Mouse (Mus musculus): ENCODE measurements around the gene Atp6v1c2. TPM values are rescaled to one million over a fixed set of nuclear protein-coding genes. Genes with fewer than 3 reads are reported as not detected.
A peak's percentile ranks its signal among the peaks of the same experiment; 100 is the strongest.

Gene Atp6v1c2
- total and polyA plus RNA-seq, 2 experiments from 2014 or later: 0.52 to 1.1 TPM

- no peak overlapping the region for H3K9ac ChIP-seq (replicated peaks; ENCODE audit: low read length)
- H3K9me3 ChIP-seq (ENCODE audit: low read length): no peaks in the 10 kb centered on the region
- WGBS: 83% methylated on average over 8 of the region's 8 CpGs
- TF ChIP-seq CTCF (IDR thresholded peaks at IDR 0.05; ENCODE audit: low read depth): no peak
- no peaks in the 10 kb centered on the region for H3K27me3 ChIP-seq (ENCODE audit: insufficient read depth, low read length)
- H3K4me3 ChIP-seq (ENCODE audit: low read length): no peak overlapping the region
- no peak overlapping the region for H3K27ac ChIP-seq
- DNase-seq (ENCODE audit: low spot score) (no peak), ATAC-seq (no peak)
- H3K4me2 ChIP-seq (ENCODE audit: low read depth, low read length): no peak overlapping the region
- no peaks in the 10 kb centered on the region for H3K36me3 ChIP-seq (ENCODE audit: insufficient read depth, low read length)
- no peaks in the 10 kb centered on the region for H3K4me1 ChIP-seq (ENCODE audit: insufficient read depth, low read length)
Observed at GRCm38 (mm10) chr12:17250962-17251361, 78.2 kb downstream of the Atp6v1c2 start.

- no peak for DNase-seq (ENCODE audit: low spot score)
- no peaks in the 10 kb centered on the region for H3K27me3 ChIP-seq (ENCODE audit: insufficient read depth, low read length)
- no peak overlapping the region for H3K4me2 ChIP-seq (ENCODE audit: low read depth, low read length)
- no peaks in the 10 kb centered on the region for H3K9me3 ChIP-seq (ENCODE audit: low read length)
- H3K27ac ChIP-seq: no peak overlapping the region
- no peak overlapping the region for H3K9ac ChIP-seq (replicated peaks; ENCODE audit: low read length)
- no peaks in the 10 kb centered on the region for H3K36me3 ChIP-seq (ENCODE audit: insufficient read depth, low read length)
- ATAC-seq: no peak
- no peaks in the 10 kb centered on the region for H3K4me1 ChIP-seq (ENCODE audit: insufficient read depth, low read length)
- H3K4me3 ChIP-seq (ENCODE audit: low read length): no peak overlapping the region
- TF ChIP-seq CTCF (IDR thresholded peaks at IDR 0.05; ENCODE audit: low read depth): peak; percentile 30
Observed at GRCm38 (mm10) chr12:17242041-17242440, 87.1 kb downstream of the Atp6v1c2 start.

- Histone ChIP-seq H3K27me3 (ENCODE audit: insufficient read depth, low read length) (no peaks in the 10 kb centered on the region), H3K4me2 (ENCODE audit: low read depth, low read length) (no peak overlapping the region), H3K27ac (no peak overlapping the region), H3K4me3 (ENCODE audit: low read length) (no peak overlapping the region), H3K4me1 (ENCODE audit: insufficient read depth, low read length) (no peaks in the 10 kb centered on the region), H3K9ac (replicated peaks; ENCODE audit: low read length) (no peak overlapping the region), H3K9me3 (ENCODE audit: low read length) (no peaks in the 10 kb centered on the region), H3K36me3 (ENCODE audit: insufficient read depth, low read length) (no peaks in the 10 kb centered on the region)
- no peak for TF ChIP-seq CTCF (IDR thresholded peaks at IDR 0.05; ENCODE audit: low read depth)
- WGBS: 91% methylated on average over 9 of the region's 9 CpGs
- ATAC-seq: no peak
- no peak for DNase-seq (ENCODE audit: low spot score)
Observed at GRCm38 (mm10) chr12:17241614-17242013, 87.5 kb downstream of the Atp6v1c2 start.

GRCm38 (mm10) chr12:17241016-17241415, 88.1 kb downstream of the Atp6v1c2 start:
- Histone ChIP-seq H3K4me3 (ENCODE audit: low read length) (no peak overlapping the region), H3K27ac (no peak overlapping the region), H3K4me1 (ENCODE audit: insufficient read depth, low read length) (no peaks in the 10 kb centered on the region), H3K4me2 (ENCODE audit: low read depth, low read length) (no peak overlapping the region), H3K9ac (replicated peaks; ENCODE audit: low read length) (no peak overlapping the region), H3K27me3 (ENCODE audit: insufficient read depth, low read length) (no peaks in the 10 kb centered on the region), H3K9me3 (ENCODE audit: low read length) (no peaks in the 10 kb centered on the region), H3K36me3 (ENCODE audit: insufficient read depth, low read length) (no peaks in the 10 kb centered on the region)
- TF ChIP-seq CTCF (IDR thresholded peaks at IDR 0.05; ENCODE audit: low read depth): no peak
- 73% methylated on average over 2 of the region's 2 CpGs for WGBS
- no peak for ATAC-seq
- DNase-seq (ENCODE audit: low spot score): no peak

GRCm38 (mm10) chr12:17239428-17239688, 89.8 kb downstream of the Atp6v1c2 start:
- no peaks in the 10 kb centered on the region for H3K9me3 ChIP-seq (ENCODE audit: low read length)
- H3K9ac ChIP-seq (replicated peaks; ENCODE audit: low read length): no peak overlapping the region
- DNase-seq (ENCODE audit: low spot score) (no peak), ATAC-seq (no peak)
- no peak for TF ChIP-seq CTCF (IDR thresholded peaks at IDR 0.05; ENCODE audit: low read depth)
- H3K4me3 ChIP-seq (ENCODE audit: low read length): no peak overlapping the region
- no peaks in the 10 kb centered on the region for H3K4me1 ChIP-seq (ENCODE audit: insufficient read depth, low read length)
- H3K36me3 ChIP-seq (ENCODE audit: insufficient read depth, low read length): no peaks in the 10 kb centered on the region
- H3K27me3 ChIP-seq (ENCODE audit: insufficient read depth, low read length): no peaks in the 10 kb centered on the region
- H3K4me2 ChIP-seq (ENCODE audit: low read depth, low read length): no peak overlapping the region
- H3K27ac ChIP-seq: no peak overlapping the region

GRCm38 (mm10) chr12:17238588-17239427, 90.4 kb downstream of the Atp6v1c2 start:
- Histone ChIP-seq H3K27ac (no peak overlapping the region), H3K9me3 (ENCODE audit: low read length) (no peaks in the 10 kb centered on the region), H3K27me3 (ENCODE audit: insufficient read depth, low read length) (no peaks in the 10 kb centered on the region), H3K36me3 (ENCODE audit: insufficient read depth, low read length) (no peaks in the 10 kb centered on the region), H3K4me1 (ENCODE audit: insufficient read depth, low read length) (no peaks in the 10 kb centered on the region), H3K4me2 (ENCODE audit: low read depth, low read length) (no peak overlapping the region), H3K4me3 (ENCODE audit: low read length) (no peak overlapping the region), H3K9ac (replicated peaks; ENCODE audit: low read length) (no peak overlapping the region)
- peak; percentile 61 for ATAC-seq
- 48% methylated on average over 12 of the region's 12 CpGs for WGBS
- TF ChIP-seq CTCF (IDR thresholded peaks at IDR 0.05; ENCODE audit: low read depth): 0 out of 2 replicates have a peak, but pooled peaks have one; percentile 2
- peak; percentile 37 for DNase-seq (ENCODE audit: low spot score)

- Histone ChIP-seq H3K4me3 (ENCODE audit: low read length) (no peak overlapping the region), H3K36me3 (ENCODE audit: insufficient read depth, low read length) (no peaks in the 10 kb centered on the region), H3K27me3 (ENCODE audit: insufficient read depth, low read length) (no peaks in the 10 kb centered on the region), H3K4me2 (ENCODE audit: low read depth, low read length) (no peak overlapping the region), H3K4me1 (ENCODE audit: insufficient read depth, low read length) (no peaks in the 10 kb centered on the region), H3K9ac (replicated peaks; ENCODE audit: low read length) (no peak overlapping the region), H3K27ac (no peak overlapping the region), H3K9me3 (ENCODE audit: low read length) (no peaks in the 10 kb centered on the region)
- DNase-seq (ENCODE audit: low spot score) (no peak), ATAC-seq (peak; percentile 68)
- no peak for TF ChIP-seq CTCF (IDR thresholded peaks at IDR 0.05; ENCODE audit: low read depth)
- WGBS: 37% methylated on average over 11 of the region's 11 CpGs
Observed at GRCm38 (mm10) chr12:17235535-17236313, 93.4 kb downstream of the Atp6v1c2 start.

Small RNA genes within 50 kb of the gene (microRNA-seq; reads per million reads assigned to microRNA genes)
- 10.8 to 12.2 reads per million in 2 experiments for gene Mir3066

Other genes starting within 250 kb of the Atp6v1c2 start
- 8.9 and 10.5 TPM in 2 replicates for gene Kcnf1, start 152.5 kb downstream of the Atp6v1c2 start, total RNA-seq (2014; rRNA removed)
- gene Kcnf1, start 152.5 kb downstream of the Atp6v1c2 start, polyA plus RNA-seq (2015; fragmentation: Nextera tagmentation; extraction: Ambion mirVana): 3.0 and 3.3 TPM in 2 replicates
- 76.3 and 99.2 TPM in 2 replicates for gene Pdia6, start 62.8 kb downstream of the Atp6v1c2 start, total RNA-seq (2014; rRNA removed)
- 194 and 201 TPM in 2 replicates for gene Pdia6, start 62.8 kb downstream of the Atp6v1c2 start, polyA plus RNA-seq (2015; fragmentation: Nextera tagmentation; extraction: Ambion mirVana)
- 6.6 and 7.1 TPM in 2 replicates for gene Nol10, start 19.1 kb upstream of the Atp6v1c2 start, total RNA-seq (2014; rRNA removed)
- gene Nol10, start 19.1 kb upstream of the Atp6v1c2 start, polyA plus RNA-seq (2015; fragmentation: Nextera tagmentation; extraction: Ambion mirVana): 12.0 and 13.4 TPM in 2 replicates
- 193 and 214 TPM in 2 replicates for gene Odc1, start 215.4 kb upstream of the Atp6v1c2 start, total RNA-seq (2014; rRNA removed)
- gene Odc1, start 215.4 kb upstream of the Atp6v1c2 start, polyA plus RNA-seq (2015; fragmentation: Nextera tagmentation; extraction: Ambion mirVana): 119 and 122 TPM in 2 replicates

All from hindbrain, postnatal 0 days (tissue).